Mouse (Mus musculus): ENCODE data around the gene Mapk14.

DNA sequence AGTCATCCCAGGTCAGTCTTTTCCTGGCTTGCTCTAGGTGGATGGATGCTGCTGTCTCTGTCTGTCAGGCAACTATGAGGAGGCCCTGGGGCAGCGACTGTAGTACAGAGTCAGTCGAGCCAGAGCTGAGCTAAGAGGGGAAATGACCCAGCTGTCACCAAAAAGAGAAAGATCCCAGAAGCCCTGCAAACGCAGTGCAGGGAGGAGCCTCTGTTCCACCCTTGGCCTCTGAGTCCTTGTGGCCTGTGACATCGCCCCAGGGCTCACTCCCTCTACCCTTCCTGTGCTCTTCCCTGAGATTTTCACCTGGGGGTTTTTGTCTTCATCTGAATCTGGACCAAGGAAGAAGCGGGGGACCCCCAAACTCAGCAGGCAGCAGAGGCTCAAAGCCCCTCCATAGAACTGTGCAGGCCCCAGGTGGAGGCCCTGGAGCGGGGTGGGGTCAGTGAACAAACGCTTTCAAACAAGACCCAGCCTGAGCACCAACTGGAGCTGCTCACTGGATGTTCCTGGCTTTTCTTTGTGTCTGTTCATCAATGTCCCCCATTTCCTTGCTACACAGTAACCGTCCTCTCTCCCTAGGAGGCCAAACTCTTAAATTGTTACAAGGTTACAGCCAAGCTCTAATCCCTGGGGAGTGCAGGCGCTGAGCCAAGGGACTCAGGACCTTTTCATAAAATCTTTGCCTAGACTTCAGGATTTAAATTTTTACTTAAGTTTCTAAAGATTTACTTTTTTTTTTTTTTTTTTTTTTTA lies 90.3 kb downstream of the Mapk14 start:
- TF ChIP-seq CTCF (conservative IDR thresholded peaks at IDR 0.05 in 1 of 2, IDR thresholded peaks at IDR 0.05 in 1 of 2; ENCODE audit: low read depth in 2 of 2, low read length in 2 of 2): no peak
- TF ChIP-seq MAFK (IDR thresholded peaks at IDR 0.05; ENCODE audit: insufficient replicate concordance, low read length): no peak
- no peak for TF ChIP-seq SIN3A (IDR thresholded peaks at IDR 0.05; ENCODE audit: low read length)
- TF ChIP-seq JUND (conservative IDR thresholded peaks at IDR 0.05; ENCODE audit: low read depth, low read length): no peak
- no peak for TF ChIP-seq POLR2AphosphoS2 (IDR thresholded peaks at IDR 0.05; ENCODE audit: low read depth, low read length)
- TF ChIP-seq CHD1 (IDR thresholded peaks at IDR 0.05; ENCODE audit: low read depth, low read length): no peak
- TF ChIP-seq E2F4 (IDR thresholded peaks at IDR 0.05; ENCODE audit: insufficient replicate concordance, low read depth, low read length): no peak
- no peak for TF ChIP-seq MAX (IDR thresholded peaks at IDR 0.05; ENCODE audit: low read length)

All from CH12.LX (cell line).